Mouse (Mus musculus) adrenal gland, postnatal 10 days (tissue): ENCODE results near the gene Eddm3b. TPM values are rescaled to one million over a fixed set of nuclear protein-coding genes. Genes with fewer than 3 reads are reported as not detected.

Experiments
- DNase-seq: peaks from one replicate; pipeline ENCODE4 v3.0.0; 2021; ENCODE audit warnings: mixed read lengths
- total RNA-seq, 2 experiments: library from RNA; stranded (reverse); gene quantifications; 2 replicates each; pipeline ENCODE4 v1.2.3; 2021

Gene Eddm3b
- total RNA-seq, 2 experiments from 2014 or later = not detected

DNA sequence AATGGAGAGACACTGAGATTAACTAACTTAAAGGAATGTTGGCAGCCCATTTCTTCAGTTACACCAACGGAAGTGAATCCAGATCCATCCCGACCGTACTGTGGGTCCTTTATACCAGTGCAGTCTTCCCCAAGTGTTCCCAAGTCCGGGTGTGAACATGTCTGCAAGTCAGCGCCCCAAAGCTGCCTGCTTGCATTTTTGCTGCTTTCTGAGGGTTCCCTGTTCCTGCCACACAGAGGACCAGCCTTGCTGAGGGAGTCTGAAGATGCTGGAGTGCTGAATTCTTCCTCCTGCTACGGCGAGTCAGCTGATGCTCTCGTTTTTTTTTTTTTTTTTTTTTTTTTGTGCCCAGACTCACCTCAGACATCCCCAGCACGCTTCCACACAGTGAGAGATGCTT is 19.3 kb upstream of the Eddm3b start:
- no peak for DNase-seq

DNA sequence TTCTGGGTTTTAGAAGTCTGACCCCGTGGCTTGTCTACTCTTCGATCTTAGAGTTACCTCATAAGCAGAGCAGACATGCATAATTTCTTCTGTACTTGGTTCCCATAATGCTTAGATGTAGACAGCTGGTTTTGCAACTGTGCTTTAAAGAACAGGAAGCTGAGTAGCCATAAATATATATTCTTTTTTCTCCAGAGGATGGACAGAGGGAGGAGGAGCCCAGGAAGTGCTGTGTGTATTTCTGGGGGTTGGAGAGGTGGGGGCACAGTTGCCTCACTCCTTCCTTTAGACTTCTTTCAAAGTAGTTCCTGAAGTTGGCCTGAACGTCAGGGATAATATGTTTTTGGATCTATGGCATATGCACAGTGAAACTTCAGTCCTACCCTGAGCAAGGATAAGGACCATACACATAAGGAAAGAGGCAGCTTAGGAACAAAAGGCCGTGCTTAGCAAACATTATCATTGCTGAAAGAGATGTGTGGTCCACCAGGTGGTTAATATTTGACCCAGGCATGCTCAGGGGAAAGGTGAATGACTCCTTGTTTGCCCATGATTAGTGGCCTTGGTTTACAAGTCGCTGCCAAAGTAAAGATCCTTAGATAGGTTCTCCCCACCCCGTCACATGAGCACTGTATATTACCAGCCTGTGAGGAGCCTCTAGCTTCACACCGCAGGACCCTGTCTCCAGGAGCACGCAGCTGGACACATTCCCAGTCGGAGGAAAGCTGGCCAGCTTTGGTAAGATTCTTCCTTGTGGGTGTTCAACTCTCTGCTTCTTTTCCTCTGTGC is 18.3 kb upstream of the Eddm3b start:
- no peak for DNase-seq

DNA sequence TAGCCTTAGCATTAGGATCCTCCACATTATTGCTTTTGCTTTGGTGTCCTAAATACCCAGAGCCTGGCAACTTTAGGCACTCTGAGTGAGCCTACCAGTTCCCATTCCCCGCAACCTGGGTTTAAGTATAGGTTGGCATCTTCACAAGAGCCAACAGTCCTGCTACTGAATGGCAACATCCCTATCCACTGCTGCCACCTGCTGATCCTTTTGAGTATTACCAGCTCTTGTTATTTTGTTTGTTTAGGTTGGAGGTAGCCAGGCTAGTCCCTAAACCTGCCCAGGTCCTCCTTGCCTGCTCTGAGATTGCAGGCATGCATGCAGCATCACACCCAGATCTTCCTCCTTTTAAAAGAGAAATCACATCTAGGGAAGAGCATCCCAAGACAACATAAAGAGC is 15.9 kb upstream of the Eddm3b start:
- peak; percentile 87 for DNase-seq

DNA sequence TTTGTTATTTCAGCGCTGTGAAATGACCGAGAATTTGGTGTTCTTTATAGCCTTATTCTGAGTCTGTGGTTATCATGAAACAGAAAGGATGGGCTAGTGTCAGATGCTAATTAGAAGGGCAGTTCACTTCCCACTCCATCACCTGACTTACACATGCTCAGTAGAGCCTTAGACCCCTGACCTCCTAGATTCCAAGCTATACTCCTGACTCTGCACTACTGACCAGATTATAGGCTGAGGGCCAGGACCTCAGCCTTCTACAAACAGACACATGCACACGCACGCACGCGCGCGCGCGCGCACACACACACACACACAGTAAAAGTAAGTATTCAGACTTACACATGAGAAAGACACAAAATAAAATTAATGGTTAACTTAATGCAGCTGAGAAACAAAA is 15.3 kb upstream of the Eddm3b start:
- DNase-seq = no peak

DNA sequence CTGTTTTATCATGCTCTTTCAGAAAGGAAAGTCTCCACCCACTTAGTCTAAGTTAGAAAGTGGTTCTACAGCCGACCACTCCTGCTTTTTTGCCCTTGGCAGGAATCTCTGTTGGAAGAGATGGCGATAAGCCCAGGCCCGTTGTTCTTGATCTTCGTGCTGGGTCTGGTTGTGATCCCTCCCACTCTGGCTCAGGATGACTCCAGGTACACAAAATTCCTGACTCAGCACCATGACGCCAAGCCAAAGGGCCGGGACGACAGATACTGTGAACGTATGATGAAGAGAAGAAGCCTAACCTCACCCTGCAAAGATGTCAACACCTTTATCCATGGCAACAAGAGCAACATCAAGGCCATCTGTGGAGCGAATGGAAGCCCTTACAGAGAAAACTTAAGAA is 12.9 kb upstream of the Eddm3b start:
- DNase-seq = no peak

DNA sequence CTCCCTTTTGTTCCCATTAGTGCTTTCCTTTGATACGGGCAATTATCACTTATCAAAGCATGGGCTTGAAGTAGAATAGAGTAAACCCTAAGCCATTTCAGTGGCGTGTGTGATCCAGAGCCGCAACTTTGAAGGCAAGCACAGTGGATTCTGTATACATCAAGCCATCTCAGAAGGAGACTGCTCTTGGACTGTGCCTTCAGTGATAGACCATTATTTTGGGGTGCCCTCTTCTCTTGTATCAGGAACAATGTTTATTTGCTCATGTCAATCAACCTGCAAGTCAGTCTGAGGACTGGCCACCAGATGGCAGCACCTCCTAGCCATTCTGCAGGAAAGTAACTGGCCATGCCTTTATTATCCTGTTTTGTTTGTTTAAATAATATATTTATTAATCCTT is 11.0 kb upstream of the Eddm3b start:
- peak; percentile 83 for DNase-seq

DNA sequence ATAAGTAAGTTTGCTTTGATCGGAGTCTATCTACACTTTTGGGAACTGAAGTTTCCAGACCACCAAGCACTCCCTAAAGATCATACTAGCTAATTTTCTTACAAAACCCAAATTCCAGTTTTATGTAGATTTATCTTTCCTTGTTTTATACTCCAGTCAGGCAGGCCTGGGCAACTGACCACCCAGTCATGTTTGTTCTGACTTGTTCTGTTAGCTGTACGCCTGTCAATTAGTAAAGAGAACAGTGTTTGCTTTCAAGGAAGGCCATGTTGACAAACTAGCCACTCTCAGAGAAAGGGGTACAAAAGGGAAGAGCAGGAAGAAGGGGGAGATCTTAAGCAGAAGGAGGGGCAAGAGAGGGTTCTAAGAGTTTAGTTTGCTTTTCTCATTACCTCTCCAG is 9.9 kb upstream of the Eddm3b start:
- DNase-seq = no peak

DNA sequence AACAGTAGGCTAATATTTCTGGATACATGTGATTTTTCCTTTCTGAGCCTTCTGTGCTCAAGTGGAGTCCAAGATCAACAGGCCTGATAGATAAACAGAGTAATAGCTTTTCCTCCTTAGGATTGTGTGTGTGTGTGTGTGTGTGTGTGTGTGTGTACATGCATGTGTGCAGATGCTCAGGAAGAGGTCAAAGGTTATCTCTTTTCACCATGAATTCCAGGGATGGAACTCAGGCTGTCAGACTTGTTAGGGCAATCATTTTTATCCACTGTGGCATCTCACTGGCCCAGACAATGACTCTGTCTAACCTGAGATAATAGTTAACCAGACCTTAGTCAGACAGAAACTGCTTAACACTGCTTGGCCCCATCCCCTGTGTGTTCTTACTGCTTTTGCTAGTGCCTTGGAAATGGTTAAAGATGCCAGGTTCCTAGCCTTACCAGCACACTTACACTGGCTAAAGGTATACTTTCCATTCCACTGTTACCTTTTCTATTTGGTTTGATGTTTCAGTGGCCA is 7.7 kb upstream of the Eddm3b start:
- no peak for DNase-seq

DNA sequence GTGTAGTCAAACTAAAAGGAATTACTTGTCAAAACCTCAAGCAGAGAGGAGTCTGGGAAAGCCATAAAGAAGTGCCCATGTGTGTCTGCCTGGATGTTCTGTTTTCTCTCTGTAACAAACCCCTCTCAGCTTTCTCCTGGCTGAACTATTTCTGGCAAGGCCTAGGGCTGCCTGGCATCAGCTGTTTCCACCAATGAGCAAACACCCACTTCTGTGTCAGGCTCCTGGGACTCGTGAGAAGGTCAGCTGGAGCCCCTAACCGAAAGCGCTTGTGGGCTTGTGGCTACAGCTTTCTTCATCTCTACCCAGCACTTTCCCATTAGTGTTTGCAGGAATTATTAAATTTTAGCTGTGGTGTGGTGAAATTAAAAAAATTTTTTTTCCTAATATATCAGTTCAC is 2.3 kb upstream of the Eddm3b start:
- no peak for DNase-seq

DNA sequence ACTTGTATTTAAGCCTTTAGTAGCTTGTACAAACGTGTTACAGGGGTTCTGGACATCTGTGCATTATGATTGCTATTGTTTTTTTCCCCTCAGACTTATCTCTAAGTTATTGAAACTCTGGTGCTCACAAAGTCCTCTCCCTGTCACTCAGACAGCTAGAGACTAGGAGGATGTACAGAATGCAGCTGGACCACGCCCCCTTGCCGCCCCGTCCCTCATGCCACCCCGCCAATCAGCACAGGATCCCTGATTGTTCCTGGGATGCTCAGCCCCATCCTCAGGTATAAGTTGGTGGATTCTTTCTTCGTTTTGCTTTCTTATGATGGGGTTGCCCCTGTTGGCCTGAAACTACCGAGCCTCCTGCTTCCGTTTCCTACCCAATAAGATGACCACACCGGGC is 750 bp upstream of the Eddm3b start:
- DNase-seq = no peak

DNA sequence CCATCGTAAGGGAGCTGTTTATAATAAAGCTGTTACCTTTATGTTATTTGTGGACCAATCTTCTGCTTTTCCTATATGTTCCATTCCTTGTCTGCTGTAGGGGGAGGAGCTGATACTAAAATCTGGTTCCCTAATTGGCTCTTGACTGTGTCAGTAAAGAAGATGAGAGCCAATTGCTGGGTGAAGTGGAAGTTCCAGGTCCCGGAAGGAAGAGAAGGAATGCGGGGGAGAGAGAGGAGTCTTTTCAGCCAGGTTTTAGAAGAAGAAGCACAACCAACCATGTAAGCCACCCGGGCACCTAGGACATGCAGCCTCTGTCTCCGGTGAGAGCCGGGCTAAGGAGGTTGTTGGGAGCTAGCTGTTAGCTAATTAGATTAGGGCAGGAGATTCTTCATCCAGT is 11.5 kb downstream of the Eddm3b start:
- DNase-seq = no peak

DNA sequence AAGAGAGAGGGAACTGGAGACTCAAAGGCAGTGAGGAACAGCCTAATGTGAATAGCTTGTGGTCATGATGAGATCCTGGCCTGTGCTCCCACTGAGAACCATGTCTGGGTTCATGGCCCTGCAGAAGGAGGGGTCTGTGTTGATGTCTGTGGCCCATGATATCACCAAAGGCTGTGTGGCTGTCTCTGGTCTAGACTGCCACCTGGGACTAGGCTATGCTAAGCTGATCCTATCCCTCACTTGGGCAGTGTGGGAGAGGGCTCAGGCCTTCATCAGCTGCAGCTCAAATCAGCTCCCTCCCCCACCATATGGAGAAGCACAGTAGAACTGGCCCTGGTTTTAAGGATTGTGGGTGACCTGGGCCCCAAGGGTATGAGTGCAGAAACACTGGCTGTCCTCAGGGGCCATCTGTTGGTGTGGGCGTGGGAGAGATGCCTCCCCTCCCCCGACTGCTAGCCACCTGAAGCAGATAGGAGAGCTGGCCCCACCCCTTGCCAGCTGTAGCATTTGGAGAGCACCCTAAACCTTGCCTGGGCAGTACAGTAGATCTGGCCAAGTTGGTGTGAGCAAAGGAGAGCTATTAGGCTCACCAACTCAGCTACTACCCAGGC is 13.5 kb downstream of the Eddm3b start:
- DNase-seq = no peak

DNA sequence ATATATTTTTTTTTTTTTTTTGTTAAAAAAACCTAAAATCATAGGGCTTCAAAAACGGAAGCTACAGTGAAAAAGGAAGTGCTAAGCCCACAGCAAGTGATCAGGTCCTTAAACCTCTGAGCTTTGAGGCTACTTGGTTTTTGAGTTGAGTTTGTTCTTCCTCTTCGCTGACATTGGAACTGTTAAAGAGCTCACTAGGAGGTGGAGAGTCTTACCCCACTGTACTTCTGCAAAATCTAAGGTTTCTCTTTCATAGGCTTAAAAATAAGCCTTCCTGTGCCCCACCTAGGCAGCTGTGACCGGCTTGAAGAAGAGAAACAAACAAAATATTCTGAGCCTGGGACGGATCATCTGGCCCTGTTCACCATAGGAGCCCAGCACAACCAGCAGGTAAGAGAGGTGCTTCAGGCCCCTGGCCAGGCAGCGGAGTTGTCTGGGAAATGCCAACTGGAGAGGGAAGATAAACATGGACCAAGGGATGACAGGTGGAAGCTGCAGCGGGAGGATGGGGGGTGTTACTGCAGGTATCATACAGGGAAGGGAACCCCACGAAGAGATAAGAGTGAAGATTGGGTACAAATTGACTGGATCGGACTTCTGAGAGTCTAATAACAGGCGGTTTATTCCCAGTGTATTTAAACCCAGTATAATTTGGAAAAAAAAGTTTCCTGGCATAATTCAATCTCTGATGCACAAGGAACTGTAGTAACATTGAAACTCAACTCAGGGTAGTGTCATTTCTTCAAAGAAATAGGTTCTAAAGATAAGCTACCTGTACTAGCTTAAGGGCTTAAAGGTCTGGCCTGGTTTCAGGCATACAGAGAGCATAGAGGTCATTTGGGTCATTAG is 14.8 kb downstream of the Eddm3b start:
- no peak for DNase-seq

DNA sequence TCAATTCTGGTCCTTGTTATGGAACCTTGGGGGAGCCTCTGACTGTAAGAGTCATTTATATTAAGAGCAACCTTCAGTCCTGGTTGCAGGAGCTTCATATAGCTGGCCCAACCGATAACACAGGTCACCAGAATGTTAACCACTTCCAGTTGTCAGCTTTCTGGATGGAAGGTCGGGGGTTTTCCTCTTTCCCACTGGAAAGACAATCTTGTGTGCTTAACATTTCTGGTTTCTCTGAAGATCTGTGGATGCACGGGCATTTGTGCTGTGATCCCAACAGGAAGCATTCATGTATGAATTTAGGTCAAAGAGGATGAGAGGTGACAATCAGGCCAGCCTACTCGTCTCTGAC is 15.4 kb downstream of the Eddm3b start:
- no peak for DNase-seq

DNA sequence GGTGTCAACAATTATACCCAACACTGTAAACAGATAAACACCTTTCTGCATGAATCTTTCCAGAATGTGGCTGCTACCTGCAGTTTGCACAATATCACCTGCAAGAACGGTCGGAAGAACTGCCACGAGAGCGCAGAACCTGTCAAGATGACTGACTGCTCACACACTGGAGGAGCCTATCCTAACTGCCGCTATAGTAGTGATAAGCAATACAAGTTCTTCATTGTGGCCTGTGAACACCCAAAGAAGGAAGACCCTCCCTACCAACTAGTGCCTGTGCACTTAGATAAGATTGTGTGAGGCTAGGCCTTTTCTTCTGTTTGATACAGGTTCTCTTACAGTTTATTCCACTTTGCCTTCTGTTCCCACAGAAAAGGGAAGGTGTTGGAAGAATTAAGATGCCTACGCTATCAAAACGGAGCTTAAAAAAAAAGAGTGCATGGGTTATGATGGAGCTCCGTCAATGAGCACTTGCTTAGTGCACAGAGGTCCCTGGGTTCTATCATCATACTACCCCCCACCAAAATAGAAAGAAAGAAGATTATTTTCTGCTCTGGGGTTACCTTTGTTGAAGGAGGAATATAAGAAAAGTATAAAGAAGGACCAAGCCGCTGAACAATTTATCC is 16.2 kb downstream of the Eddm3b start:
- DNase-seq = no peak

DNA sequence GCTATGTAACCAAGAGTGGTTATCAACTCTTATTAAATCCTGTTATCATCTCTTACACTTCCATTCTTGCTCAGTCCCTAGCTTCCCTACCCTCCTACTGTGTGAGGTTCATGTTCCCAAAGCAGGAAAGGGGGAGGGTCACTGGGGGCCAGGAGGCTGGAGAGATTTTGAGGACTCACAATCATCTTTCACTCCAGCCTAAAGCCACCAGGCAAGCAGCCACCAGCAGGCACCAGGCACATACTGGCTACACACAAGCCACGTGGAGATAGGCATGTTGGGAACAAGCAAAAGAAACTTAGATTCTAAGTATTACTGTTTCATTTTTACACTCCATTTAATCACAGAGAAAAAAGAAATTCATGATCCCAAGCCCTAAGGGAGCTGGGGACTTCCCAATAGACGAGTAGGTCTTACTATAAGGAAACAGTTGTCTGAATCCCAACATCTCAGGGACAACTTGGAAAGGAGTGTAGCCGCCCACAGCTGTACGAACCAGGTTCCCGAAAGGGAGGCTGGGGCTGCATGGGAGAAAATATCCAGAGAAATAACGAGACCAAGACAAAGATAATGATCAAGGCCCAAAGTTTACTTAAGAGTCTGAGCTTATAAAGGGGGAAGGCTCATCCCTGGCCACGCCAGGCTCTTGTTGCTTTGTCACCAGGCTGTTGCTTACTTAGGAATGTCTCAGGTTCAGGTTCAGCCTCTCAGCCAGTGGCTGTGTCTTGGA is 17.0 kb downstream of the Eddm3b start:
- no peak for DNase-seq

DNA sequence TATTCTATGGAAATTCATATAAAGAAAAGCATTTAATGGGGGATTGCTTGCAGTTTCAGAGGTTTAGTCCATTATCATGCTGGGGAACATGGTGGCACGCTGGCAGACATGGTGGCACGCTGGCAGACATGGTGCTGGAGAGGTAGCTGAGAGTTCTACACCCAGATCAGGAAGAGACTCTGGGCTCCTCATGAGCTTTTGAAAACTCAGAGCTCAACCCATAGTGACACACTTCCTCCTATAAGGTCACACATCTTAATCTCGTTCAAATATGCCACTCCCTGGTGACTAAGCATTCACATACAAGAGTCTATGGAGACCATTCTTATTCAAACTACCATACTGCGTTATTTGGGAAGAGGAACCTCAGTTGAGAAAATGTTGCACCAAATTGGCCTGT is 18.1 kb downstream of the Eddm3b start:
- no peak for DNase-seq

DNA sequence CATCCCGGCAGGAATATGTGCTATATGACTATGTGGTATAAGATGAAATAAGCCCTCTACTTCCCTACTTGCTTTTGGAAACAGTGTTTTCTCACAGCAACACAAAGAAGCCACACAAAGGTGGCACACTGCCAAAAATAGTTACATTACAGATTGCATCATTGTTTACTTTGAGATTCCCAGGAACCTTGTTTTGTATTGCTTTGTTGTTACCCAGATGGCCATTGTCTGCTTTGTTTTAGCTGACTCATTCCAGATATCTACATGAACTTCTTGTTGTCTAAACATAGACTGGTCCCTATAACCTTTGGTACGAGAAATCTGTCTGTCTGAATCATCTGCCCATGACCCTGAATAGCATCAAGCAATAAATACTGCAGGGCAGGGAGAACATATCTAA is 26.1 kb downstream of the Eddm3b start:
- DNase-seq = no peak

DNA sequence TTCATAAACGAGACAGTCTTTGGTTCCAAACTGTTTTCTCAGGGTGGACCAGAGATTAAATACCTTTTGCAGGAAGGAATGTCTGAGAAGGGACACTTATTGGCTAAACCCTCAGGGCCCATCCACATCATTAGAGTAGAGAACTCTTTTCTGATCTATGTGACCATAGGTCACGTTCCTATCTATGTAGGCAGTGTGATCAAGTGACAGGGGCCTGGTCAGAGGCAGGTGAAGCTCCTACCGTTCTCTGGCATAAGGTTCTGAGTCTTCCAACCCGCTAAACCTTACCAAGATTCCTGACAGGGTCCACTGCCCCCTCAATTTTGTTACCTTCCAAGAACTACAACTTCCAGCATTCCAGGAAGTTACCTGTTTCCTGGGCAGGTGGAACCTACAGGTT is 27.9 kb downstream of the Eddm3b start:
- no peak for DNase-seq

DNA sequence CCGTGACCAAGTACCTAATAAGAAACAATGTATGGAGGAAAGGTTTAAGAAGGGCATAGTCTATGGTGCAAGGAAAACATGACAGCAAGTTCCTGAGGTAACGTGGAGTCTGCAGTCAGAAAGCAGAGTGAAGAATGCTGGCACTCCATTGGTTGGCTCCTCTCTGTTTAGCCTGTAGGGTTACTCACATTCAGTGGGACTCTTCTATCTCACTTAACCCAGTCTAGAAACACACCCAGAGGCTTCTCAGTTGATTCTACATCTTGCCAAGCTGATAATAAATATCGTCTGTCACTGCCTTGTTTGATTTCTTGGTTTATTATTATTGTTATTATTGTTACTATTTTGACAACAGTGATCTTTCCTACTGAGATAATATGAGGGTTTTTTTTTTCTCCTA is 28.3 kb downstream of the Eddm3b start:
- no peak for DNase-seq

DNA sequence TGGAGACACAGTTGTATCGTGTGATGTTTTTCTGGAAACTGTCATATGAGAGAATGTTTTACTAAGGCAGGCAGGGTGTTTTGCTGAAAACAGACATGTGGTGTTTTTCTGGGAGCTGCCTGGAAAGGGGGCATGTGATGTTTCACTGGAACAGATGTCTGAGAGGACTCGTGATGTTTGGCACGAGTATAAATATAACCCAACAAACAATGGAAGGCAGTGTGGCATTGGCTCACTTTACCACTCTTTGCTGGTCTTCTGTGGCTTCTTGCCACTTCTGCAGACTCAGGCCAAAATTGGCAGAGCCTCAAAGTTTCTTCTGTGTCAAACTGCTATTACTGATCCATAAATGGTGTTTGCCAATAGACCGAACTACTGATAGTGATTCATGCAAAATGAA is 29.1 kb downstream of the Eddm3b start:
- DNase-seq = no peak

DNA sequence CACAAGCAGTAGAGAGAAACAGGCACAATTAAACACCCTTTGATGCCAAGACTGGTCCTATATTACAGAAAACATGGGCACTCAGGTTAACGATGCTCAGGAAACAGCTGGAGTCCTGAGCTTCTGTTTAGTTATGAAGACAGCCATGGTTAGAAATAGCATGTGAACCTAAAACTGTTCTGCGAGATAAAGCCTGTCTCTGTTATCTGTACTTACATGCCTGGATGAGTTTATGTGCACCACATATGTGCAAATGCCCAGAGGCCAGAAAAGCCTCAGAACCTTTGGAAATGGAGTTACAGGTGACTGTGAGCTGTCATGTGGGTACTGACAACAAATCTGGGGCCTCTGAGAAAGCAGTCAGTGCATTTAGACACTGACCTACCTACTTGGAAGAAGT is 29.7 kb downstream of the Eddm3b start:
- DNase-seq = no peak
